ENCODE assay signal across 29 mouse cellular contexts in genomic region chr1:93252586-93252985, GRCm38 (mm10). TPM values are rescaled to one million over a fixed set of nuclear protein-coding genes. Genes with fewer than 3 reads are reported as not detected.
DNase-seq lines count a peak whose midpoint lies in the region; ATAC-seq and TF ChIP-seq lines count a peak whose summit lies in the region.
"Had no signal": no experiment of that assay in that cellular context is flagged by ENCODE, and none has a peak within 500 bp of the region (broad histone marks: within the 10 kb centered on the region; RNA-seq: fewer than 3 reads in every experiment).

No protein-coding gene starts in this region.

- no peak for ATAC-seq in limb, embryonic 12.5 days (ENCODE audit: insufficient number of reproducible peaks, insufficient read depth, low FRiP score, low TSS enrichment, low read depth)
- ATAC-seq in limb, embryonic 14.5 days (ENCODE audit: low FRiP score, low read depth) = no peak
- ATAC-seq: activated CD4-positive, CD25-positive, alpha-beta regulatory T cell, adult 4 months; CD4-positive, CD25-positive, alpha-beta regulatory T cell, adult 4 months; forebrain, embryonic 15.5 days; inflammation-experienced regulatory T-cells, adult 6 months had no signal

- H3K4me2 ChIP-seq in limb, embryonic 12.5 days = 0 out of 2 replicates have a peak overlapping the region, but pooled peaks have one; percentile 2
- H3K4me2 ChIP-seq in limb, embryonic 14.5 days (replicated peaks; ENCODE audit: low read depth, low read length, severe bottlenecking) = no peak overlapping the region
- H3K4me2 ChIP-seq: forebrain, embryonic 15.5 days; heart, embryonic 13.5 days; hindbrain, embryonic 15.5 days; neural tube, embryonic 15.5 days had no signal

- 22% methylated on average over 2 of the region's 2 CpGs for WGBS in limb, embryonic 12.5 days
- whole genome bisulfite sequencing in limb, embryonic 10.5 days = 29% methylated on average over 2 of the region's 2 CpGs
- 6% methylated on average over 2 of the region's 2 CpGs for WGBS in limb, embryonic 14.5 days

- no peak for DNase-seq in limb, embryonic 10.5 days (ENCODE audit: low spot score)
- peak; percentile 86 for DNase-seq in NIH3T3 (ENCODE audit: low read depth)
- DNase-seq in limb, embryonic 14.5 days (ENCODE audit: low spot score) = no peak
- DNase-seq in lung, postnatal 25 days (ENCODE audit: low spot score) = peak; percentile 26
- no peak for DNase-seq in layer of hippocampus, adult 9-10 months (ENCODE audit: low spot score)
- no peak for DNase-seq in spleen, adult 18-20 months
- DNase-seq: adrenal gland, adult 8-10 months; cerebellum, adult 2 months; cerebellum, postnatal 14 days; heart, postnatal 10 days; kidney, adult 11 months; kidney, postnatal 14 days; liver; midbrain, embryonic 14.5 days; retina, postnatal 1 day; right cerebral cortex, postnatal 14 days; thymus, adult 2 months; thymus, postnatal 4 days had no signal

- H3K9me3 ChIP-seq in limb, embryonic 12.5 days = no peaks in the 10 kb centered on the region
- no peaks in the 10 kb centered on the region for H3K9me3 ChIP-seq in limb, embryonic 10.5 days (replicated peaks)
- no peaks in the 10 kb centered on the region for H3K9me3 ChIP-seq in limb, embryonic 14.5 days (ENCODE audit: control insufficient read depth, low read length)
- H3K9me3 ChIP-seq: forebrain, embryonic 10.5 days; forebrain, embryonic 15.5 days; heart, embryonic 13.5 days; hindbrain, embryonic 10.5 days; hindbrain, embryonic 15.5 days; neural tube, embryonic 15.5 days had no signal

- peaks cover 39% of the 10 kb centered on the region for H3K4me1 ChIP-seq in limb, embryonic 12.5 days (replicated peaks)
- H3K4me1 ChIP-seq in limb, embryonic 10.5 days = peaks cover 22% of the 10 kb centered on the region
- H3K4me1 ChIP-seq in limb, embryonic 14.5 days (ENCODE audit: control insufficient read depth, insufficient read depth, low read length) = peaks cover 32% of the 10 kb centered on the region
- H3K4me1 ChIP-seq: forebrain, embryonic 15.5 days; heart, embryonic 13.5 days; hindbrain, embryonic 10.5 days; hindbrain, embryonic 15.5 days had no signal

- H3K9ac ChIP-seq in limb, embryonic 12.5 days (replicated peaks) = no peak overlapping the region
- H3K9ac ChIP-seq in limb, embryonic 14.5 days (ENCODE audit: low read depth, low read length, severe bottlenecking) = peak overlapping the region; percentile 12; the same call in 1 of the 2 replicates
- H3K9ac ChIP-seq: forebrain, embryonic 15.5 days; heart, embryonic 13.5 days; hindbrain, embryonic 15.5 days; liver, embryonic 14.5 days; neural tube, embryonic 15.5 days had no signal

- H3K36me3 ChIP-seq in limb, embryonic 12.5 days = peaks cover 18% of the 10 kb centered on the region; the same call in 1 of the 2 replicates
- peaks cover 12% of the 10 kb centered on the region; the same call in 1 of the 2 replicates for H3K36me3 ChIP-seq in limb, embryonic 10.5 days
- peaks cover 5% of the 10 kb centered on the region; the same call in 1 of the 2 replicates for H3K36me3 ChIP-seq in limb, embryonic 14.5 days (ENCODE audit: control insufficient read depth, insufficient read depth, low read length)
- H3K36me3 ChIP-seq: forebrain, embryonic 10.5 days; forebrain, embryonic 15.5 days; heart, embryonic 13.5 days; hindbrain, embryonic 10.5 days; hindbrain, embryonic 15.5 days; neural tube, embryonic 15.5 days had no signal

- no peak for TF ChIP-seq POLR2A in limb, embryonic 14.5 days (IDR thresholded peaks at IDR 0.05; ENCODE audit: borderline replicate concordance, extremely low read depth, insufficient read depth, insufficient read length)

- H3K27ac ChIP-seq in limb, embryonic 12.5 days = peak overlapping the region; percentile 53; the same call in 1 of the 2 replicates
- no peak overlapping the region for H3K27ac ChIP-seq in limb, embryonic 10.5 days
- H3K27ac ChIP-seq in limb, embryonic 14.5 days (replicated peaks; ENCODE audit: low read depth, low read length) = 0 out of 2 replicates have a peak overlapping the region, but pooled peaks have one; percentile 33
- H3K27ac ChIP-seq: forebrain, embryonic 10.5 days; forebrain, embryonic 15.5 days; heart, embryonic 13.5 days; hindbrain, embryonic 10.5 days; hindbrain, embryonic 15.5 days; liver, embryonic 14.5 days; neural tube, embryonic 15.5 days had no signal

- no peaks in the 10 kb centered on the region for H3K27me3 ChIP-seq in limb, embryonic 12.5 days
- H3K27me3 ChIP-seq in limb, embryonic 10.5 days (ENCODE audit: low read depth, poor library complexity, severe bottlenecking) = no peaks in the 10 kb centered on the region
- no peaks in the 10 kb centered on the region for H3K27me3 ChIP-seq in limb, embryonic 14.5 days (ENCODE audit: control insufficient read depth, insufficient read depth, low read length)
- H3K27me3 ChIP-seq: forebrain, embryonic 15.5 days; heart, embryonic 13.5 days; hindbrain, embryonic 15.5 days; neural tube, embryonic 15.5 days had no signal

- H3K4me3 ChIP-seq in limb, embryonic 12.5 days (replicated peaks) = no peak overlapping the region
- no peak overlapping the region for H3K4me3 ChIP-seq in limb, embryonic 10.5 days
- H3K4me3 ChIP-seq in limb, embryonic 14.5 days (replicated peaks; ENCODE audit: low read length) = no peak overlapping the region
- H3K4me3 ChIP-seq: forebrain, embryonic 10.5 days; forebrain, embryonic 15.5 days; heart, embryonic 13.5 days; hindbrain, embryonic 10.5 days; hindbrain, embryonic 15.5 days; neural tube, embryonic 15.5 days had no signal

RNA-seq across cellular contexts. Expression of gene Sned1, which starts 16.9 kb away (rescaled TPM):
- 39.5 and 45.7 TPM in 2 replicates for polyA plus RNA-seq in limb, embryonic 12.5 days (2016; fragmentation: Nextera tagmentation; extraction: Ambion mirVana)
- polyA plus RNA-seq in limb, embryonic 10.5 days (2016; fragmentation: Nextera tagmentation; extraction: Ambion mirVana) = 12.0 and 27.8 TPM in 2 replicates
- polyA plus RNA-seq in limb, embryonic 14.5 days (2012; rRNA removed) = 52.0 and 65.8 TPM in 2 replicates
- 20.6 and 21.8 TPM in 2 replicates for polyA plus RNA-seq in limb, embryonic 14.5 days (2014; fragmentation: Nextera tagmentation; extraction: Ambion mirVana)

RNA-seq across cellular contexts. Expression of gene Mterf4, which starts 53.1 kb away (rescaled TPM):
- polyA plus RNA-seq in limb, embryonic 12.5 days (2016; fragmentation: Nextera tagmentation; extraction: Ambion mirVana) = 34.3 and 38.8 TPM in 2 replicates
- 39.4 and 44.2 TPM in 2 replicates for polyA plus RNA-seq in limb, embryonic 10.5 days (2016; fragmentation: Nextera tagmentation; extraction: Ambion mirVana)
- 16.5 and 20.3 TPM in 2 replicates for polyA plus RNA-seq in limb, embryonic 14.5 days (2012; rRNA removed)
- polyA plus RNA-seq in limb, embryonic 14.5 days (2014; fragmentation: Nextera tagmentation; extraction: Ambion mirVana) = 23.6 and 24.7 TPM in 2 replicates

Comparison
In these comparisons a context has a peak if more than half of its experiments do, and no peak if none do; other contexts are left out.
1. DNase-seq: peak in NIH3T3 (single experiment) and lung, postnatal 25 days (single experiment); none in limb, embryonic 10.5 days (single experiment), limb, embryonic 14.5 days (single experiment), layer of hippocampus, adult 9-10 months (single experiment) and spleen, adult 18-20 months (0 of 2).